Mouse (Mus musculus): ENCODE measurements around the gene Gm10306. TPM values are rescaled to one million over a fixed set of nuclear protein-coding genes. Genes with fewer than 3 reads are reported as not detected.

Gm10306 gene
- polyA plus RNA-seq, 1 experiment from 2014 or later, result 1.3 TPM

- ATAC-seq, result peak; percentile 61
- Histone ChIP-seq H3K4me1 (ENCODE audit: insufficient read depth, low read depth, low read length) (peaks cover 7% of the 10 kb centered on the region; the same call in 1 of the 2 replicates), H3K27me3 (replicated peaks; ENCODE audit: insufficient read depth, low read length) (no peaks in the 10 kb centered on the region), H3K9me3 (ENCODE audit: low read length) (no peaks in the 10 kb centered on the region), H3K36me3 (ENCODE audit: insufficient read depth, low read length) (no peaks in the 10 kb centered on the region), H3K4me3 (ENCODE audit: low read depth, low read length) (peak overlapping the region; percentile 73), H3K27ac (ENCODE audit: low read length) (peak overlapping the region; percentile 79), H3K9ac (replicated peaks; ENCODE audit: low read depth) (peak overlapping the region; percentile 83), H3K4me2 (replicated peaks; ENCODE audit: low read depth, low read length) (peak overlapping the region; percentile 81)
- peak; percentile 61 for DNase-seq (ENCODE audit: low spot score)
- TF ChIP-seq CTCF (IDR thresholded peaks at IDR 0.05) (no peak), EP300 (IDR thresholded peaks at IDR 0.05) (no peak)
- 2% methylated on average over 33 of the region's 33 CpGs for WGBS
These were observed 46.2 kb downstream of the Gm10306 start for GRCm38 (mm10) chr4:94602496-94603030.

GRCm38 (mm10) chr4:94603031-94603629 lies 46.8 kb downstream of the Gm10306 start, which contains the start of gene Plaa:
Gene Plaa, minus strand, starts transcription at chr4:94603244.
- no peaks in the 10 kb centered on the region for H3K27me3 ChIP-seq (replicated peaks; ENCODE audit: insufficient read depth, low read length)
- H3K9me3 ChIP-seq (ENCODE audit: low read length), result no peaks in the 10 kb centered on the region
- peak; percentile 96 for DNase-seq (ENCODE audit: low spot score)
- peak; percentile 99 for ATAC-seq
- peak within 1 kb of the TSS; percentile 73 for H3K4me3 ChIP-seq (ENCODE audit: low read depth, low read length)
- TF ChIP-seq EP300 (IDR thresholded peaks at IDR 0.05), result peak; percentile 41; the same call in 1 of the 2 replicates
- TF ChIP-seq CTCF (IDR thresholded peaks at IDR 0.05), result peak; percentile 1; the same call in 1 of the 2 replicates
- H3K36me3 ChIP-seq (ENCODE audit: insufficient read depth, low read length), result no peaks in the 10 kb centered on the region
- peak within 1 kb of the TSS; percentile 83 for H3K9ac ChIP-seq (replicated peaks; ENCODE audit: low read depth)
- peak within 1 kb of the TSS; percentile 79 for H3K27ac ChIP-seq (ENCODE audit: low read length)
- under 1% methylated on average over 57 of the region's 61 CpGs for WGBS
- H3K4me2 ChIP-seq (replicated peaks; ENCODE audit: low read depth, low read length), result peak within 1 kb of the TSS; percentile 81
- H3K4me1 ChIP-seq (ENCODE audit: insufficient read depth, low read depth, low read length), result peaks cover 7% of the 10 kb centered on the region; the same call in 1 of the 2 replicates

GRCm38 (mm10) chr4:94604452-94605019 lies 48.2 kb downstream of the Gm10306 start:
- 91% methylated on average over 2 of the region's 2 CpGs for WGBS

GRCm38 (mm10) chr4:94605591-94605990 lies 49.2 kb downstream of the Gm10306 start:
- Histone ChIP-seq H3K4me2 (replicated peaks; ENCODE audit: low read depth, low read length) (no peak overlapping the region), H3K27ac (ENCODE audit: low read length) (no peak overlapping the region), H3K36me3 (ENCODE audit: insufficient read depth, low read length) (no peaks in the 10 kb centered on the region), H3K27me3 (replicated peaks; ENCODE audit: insufficient read depth, low read length) (no peaks in the 10 kb centered on the region), H3K9ac (replicated peaks; ENCODE audit: low read depth) (no peak overlapping the region), H3K4me3 (ENCODE audit: low read depth, low read length) (no peak overlapping the region), H3K9me3 (ENCODE audit: low read length) (no peaks in the 10 kb centered on the region), H3K4me1 (ENCODE audit: insufficient read depth, low read depth, low read length) (peaks cover 7% of the 10 kb centered on the region; the same call in 1 of the 2 replicates)
- TF ChIP-seq CTCF (IDR thresholded peaks at IDR 0.05), result no peak
- no peak for TF ChIP-seq EP300 (IDR thresholded peaks at IDR 0.05)
- ATAC-seq (no peak), DNase-seq (ENCODE audit: low spot score) (no peak)
- WGBS, result 82% methylated on average over 2 of the region's 2 CpGs

More at GRCm38 (mm10) chr4:94604452-94605019, 48.2 kb downstream of the Gm10306 start:
- no peak for DNase-seq (ENCODE audit: low spot score)
- Histone ChIP-seq H3K9me3 (ENCODE audit: low read length) (no peaks in the 10 kb centered on the region), H3K36me3 (ENCODE audit: insufficient read depth, low read length) (no peaks in the 10 kb centered on the region), H3K4me2 (replicated peaks; ENCODE audit: low read depth, low read length) (no peak overlapping the region), H3K4me3 (ENCODE audit: low read depth, low read length) (no peak overlapping the region), H3K9ac (replicated peaks; ENCODE audit: low read depth) (no peak overlapping the region), H3K27ac (ENCODE audit: low read length) (no peak overlapping the region), H3K4me1 (ENCODE audit: insufficient read depth, low read depth, low read length) (peaks cover 7% of the 10 kb centered on the region; the same call in 1 of the 2 replicates), H3K27me3 (replicated peaks; ENCODE audit: insufficient read depth, low read length) (no peaks in the 10 kb centered on the region)
- ATAC-seq, result no peak
- no peak for TF ChIP-seq CTCF (IDR thresholded peaks at IDR 0.05)
- no peak for TF ChIP-seq EP300 (IDR thresholded peaks at IDR 0.05)

Other genes with a start within 250 kb of the Gm10306 start
- gene Caap1, start 250 bp downstream of the Gm10306 start, polyA plus RNA-seq (2015; fragmentation: Nextera tagmentation; extraction: Ambion mirVana), result 10.6 and 12.9 TPM in 2 replicates
- 36.5 and 37.9 TPM in 2 replicates for gene Plaa, start 46.7 kb downstream of the Gm10306 start, polyA plus RNA-seq (2015; fragmentation: Nextera tagmentation; extraction: Ambion mirVana)
- 22.0 and 24.8 TPM in 2 replicates for gene Ift74, start 57.9 kb downstream of the Gm10306 start, polyA plus RNA-seq (2015; fragmentation: Nextera tagmentation; extraction: Ambion mirVana)
- 0.05 and 0.13 TPM in 2 replicates for gene Lrrc19, start 93.6 kb downstream of the Gm10306 start, polyA plus RNA-seq (2015; fragmentation: Nextera tagmentation; extraction: Ambion mirVana)
- gene Tek, start 182.7 kb downstream of the Gm10306 start, polyA plus RNA-seq (2015; fragmentation: Nextera tagmentation; extraction: Ambion mirVana), result 71.8 and 75.8 TPM in 2 replicates